Mouse (Mus musculus): Measurements from ENCODE around the gene Purb. TPM values are rescaled to one million over a fixed set of nuclear protein-coding genes. Genes with fewer than 3 reads are reported as not detected.

The Purb gene
- total and polyA plus RNA-seq, 3 experiments = 19.3 to 45.2 (median 42.4) TPM

DNA sequence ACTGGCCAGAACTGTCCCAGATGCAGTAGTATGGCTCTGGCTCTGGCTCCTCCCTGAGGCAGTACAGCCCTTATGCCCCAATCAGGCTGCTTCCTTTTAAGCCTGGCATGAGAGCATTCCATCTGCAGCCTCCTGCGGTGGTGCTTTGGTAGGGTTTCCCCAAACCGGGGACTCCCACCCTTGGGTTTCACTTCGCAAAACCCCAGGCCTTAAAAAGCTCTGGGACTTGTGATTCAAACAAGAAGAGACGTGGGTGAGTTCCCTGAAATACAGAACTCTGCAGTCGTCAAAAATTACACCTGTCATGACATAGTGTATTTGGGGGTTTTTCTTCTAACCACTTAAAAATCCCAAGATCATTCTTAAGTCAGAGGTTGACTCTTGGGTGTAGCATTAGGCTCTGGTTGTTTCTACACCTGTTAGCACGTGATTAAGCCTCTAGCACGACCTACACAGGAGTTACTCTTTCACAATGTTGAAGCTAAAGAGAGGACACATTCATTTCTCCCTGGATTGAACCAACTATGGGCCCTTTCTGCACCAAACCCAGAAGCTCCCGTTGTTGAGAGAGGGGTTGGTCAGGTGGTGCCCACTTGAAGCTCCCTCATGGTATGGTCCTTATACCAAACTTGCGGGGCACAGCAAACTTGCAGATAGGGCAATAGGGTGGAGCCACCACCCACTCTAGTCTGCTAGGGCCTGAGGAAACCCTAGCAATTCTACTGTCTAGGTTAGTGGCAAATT is 47.2 kb upstream of the Purb start:
- dilution Hi-C loops (cut with MboI; ENCODE audit: extremely low pct_ligation_motif_present, extremely low pct_unique_long_range_greater_than_20kb, low sequenced_read_pairs) = no loop called here
- peak overlapping the region; percentile 52 for H3K4me2 ChIP-seq (ENCODE audit: insufficient read depth, low read depth, poor library complexity, severe bottlenecking)
- peak; percentile 99 for DNase-seq (ENCODE audit: extremely low read depth)
- peaks cover 25 to 57% of the 10 kb centered on the region in 2 experiments for H3K4me1 ChIP-seq (ENCODE audit: control insufficient read depth in 1 of 2, insufficient read depth in 2 of 2)
- H3K4me3 ChIP-seq (replicated peaks in 1 of 3; ENCODE audit: low read depth in 2 of 3, low read length in 2 of 3, poor library complexity in 1 of 3) = no peak overlapping the region
- H3K79me2 ChIP-seq (replicated peaks; ENCODE audit: control insufficient read depth, extremely low read depth, insufficient read depth, poor library complexity, severe bottlenecking) = peaks cover 48% of the 10 kb centered on the region
- in situ Hi-C loops (cut with MboI; ENCODE audit: low pct_ligation_motif_present, low pct_unique_long_range_greater_than_20kb, low sequenced_read_pairs) = no loop called here
- TF ChIP-seq ETS1 (conservative IDR thresholded peaks at IDR 0.05; ENCODE audit: low read depth, low read length) = peak; percentile 100
- peak; percentile 97 for TF ChIP-seq TCF12 (IDR thresholded peaks at IDR 0.05; ENCODE audit: low read depth, low read length)
- 0 out of 2 replicates have a peak, but pooled peaks have one; percentile 42 for TF ChIP-seq NELFE (IDR thresholded peaks at IDR 0.05; ENCODE audit: low read depth, low read length)
- 0 out of 2 replicates have a peak, but pooled peaks have one; percentile 31 for TF ChIP-seq JUND (conservative IDR thresholded peaks at IDR 0.05; ENCODE audit: low read depth, low read length)
- TF ChIP-seq MAZ (IDR thresholded peaks at IDR 0.05; ENCODE audit: low read depth, low read length) = no peak; the same call in 1 of the 2 replicates
- no peak for TF ChIP-seq PAX5 (IDR thresholded peaks at IDR 0.05; ENCODE audit: low read length)
- no peak for TF ChIP-seq KAT2A (IDR thresholded peaks at IDR 0.05; ENCODE audit: insufficient replicate concordance, low read length)
- TF ChIP-seq ZNF384 (IDR thresholded peaks at IDR 0.05; ENCODE audit: low read depth, low read length) = no peak
- no peak for TF ChIP-seq SMC3 (IDR thresholded peaks at IDR 0.05; ENCODE audit: low read depth, low read length)
- peak; percentile 69 for TF ChIP-seq ELF1 (IDR thresholded peaks at IDR 0.05; ENCODE audit: low read depth, low read length)
- peak; percentile 88 for TF ChIP-seq CHD2 (IDR thresholded peaks at IDR 0.05; ENCODE audit: low read length)
- TF ChIP-seq RCOR1 (conservative IDR thresholded peaks at IDR 0.05; ENCODE audit: low read depth, low read length) = peak; percentile 96
- peak; percentile 97 for TF ChIP-seq SIN3A (IDR thresholded peaks at IDR 0.05; ENCODE audit: low read length)
- TF ChIP-seq ZMIZ1 (IDR thresholded peaks at IDR 0.05; ENCODE audit: low read depth, low read length) = peak; percentile 69; the same call in 1 of the 2 replicates
- TF ChIP-seq BHLHE40 (IDR thresholded peaks at IDR 0.05; ENCODE audit: low read depth, low read length) = peak; percentile 99
- TF ChIP-seq POLR2A (IDR thresholded peaks at IDR 0.05; ENCODE audit: low read depth, low read length) = no peak; the same call in 1 of the 2 replicates
- peak; percentile 63 for TF ChIP-seq USF1 (IDR thresholded peaks at IDR 0.05; ENCODE audit: low read depth, low read length)
- no peak; the same call in 1 of the 2 replicates for TF ChIP-seq JUN (IDR thresholded peaks at IDR 0.05; ENCODE audit: insufficient read depth, low read depth, low read length)
- TF ChIP-seq NRF1 (IDR thresholded peaks at IDR 0.05; ENCODE audit: low read depth, low read length) = no peak
- TF ChIP-seq MAX (IDR thresholded peaks at IDR 0.05; ENCODE audit: low read length) = peak; percentile 93
- TF ChIP-seq GABPA (IDR thresholded peaks at IDR 0.05; ENCODE audit: insufficient replicate concordance, low read depth, low read length) = no peak
- peak; percentile 93 for TF ChIP-seq EP300 (IDR thresholded peaks at IDR 0.05; ENCODE audit: low read length)
- TF ChIP-seq CHD1 (IDR thresholded peaks at IDR 0.05; ENCODE audit: low read depth, low read length) = 0 out of 2 replicates have a peak, but pooled peaks have one; percentile 83
- peak; percentile 71; the same call in 1 of the 2 replicates for TF ChIP-seq MAFK (IDR thresholded peaks at IDR 0.05; ENCODE audit: insufficient replicate concordance, low read length)
- no peak for TF ChIP-seq POLR2AphosphoS2 (IDR thresholded peaks at IDR 0.05; ENCODE audit: low read depth, low read length)
- TF ChIP-seq MEF2A (IDR thresholded peaks at IDR 0.05; ENCODE audit: borderline replicate concordance, low read depth, low read length) = peak; percentile 98
- TF ChIP-seq USF2 (conservative IDR thresholded peaks at IDR 0.05; ENCODE audit: low read depth, low read length) = peak; percentile 63
- peak; percentile 57; the same call in 1 of the 2 replicates for TF ChIP-seq MYC (IDR thresholded peaks at IDR 0.05; ENCODE audit: low read depth, low read length)
- TF ChIP-seq ZC3H11A (IDR thresholded peaks at IDR 0.05; ENCODE audit: low read depth, low read length) = no peak
- peak; percentile 87 for TF ChIP-seq MXI1 (IDR thresholded peaks at IDR 0.05; ENCODE audit: low read depth, low read length)
- 0 out of 2 replicates have a peak, but pooled peaks have one; percentile 9 for TF ChIP-seq HCFC1 (IDR thresholded peaks at IDR 0.05; ENCODE audit: low read depth, low read length)
- 0 out of 4 replicates have a peak, but pooled peaks of 1 of the 2 experiments have one; percentile 9 for TF ChIP-seq CTCF (conservative IDR thresholded peaks at IDR 0.05 in 1 of 2, IDR thresholded peaks at IDR 0.05 in 1 of 2; ENCODE audit: low read depth in 2 of 2, low read length in 2 of 2)
- no peak for TF ChIP-seq UBTF (IDR thresholded peaks at IDR 0.05; ENCODE audit: low read depth, low read length)
- TF ChIP-seq E2F4 (IDR thresholded peaks at IDR 0.05; ENCODE audit: insufficient replicate concordance, low read depth, low read length) = no peak
- peak; percentile 79 for TF ChIP-seq TBP (conservative IDR thresholded peaks at IDR 0.05; ENCODE audit: low read depth, low read length)
- TF ChIP-seq IRF4 (IDR thresholded peaks at IDR 0.05; ENCODE audit: low read depth, low read length) = peak; percentile 98
- peak; percentile 10 for TF ChIP-seq RAD21 (IDR thresholded peaks at IDR 0.05; ENCODE audit: low read depth, low read length)
- TF ChIP-seq ZKSCAN1 (IDR thresholded peaks at IDR 0.05; ENCODE audit: borderline replicate concordance, low read depth, low read length) = no peak
- no peaks in the 10 kb centered on the region for H3K27me3 ChIP-seq (replicated peaks)
- H3K9me3 ChIP-seq (replicated peaks; ENCODE audit: low read length) = peaks cover 2% of the 10 kb centered on the region
- H3K27ac ChIP-seq (ENCODE audit: insufficient read depth, low read depth) = peak overlapping the region; percentile 95
- no peak overlapping the region; the same call in 1 of the 2 replicates for H3K9ac ChIP-seq (ENCODE audit: insufficient read depth, low read depth)
- H3K36me3 ChIP-seq (replicated peaks in 1 of 2; ENCODE audit: control insufficient read depth in 1 of 2, insufficient read depth in 1 of 2, low read length in 1 of 2) = peaks cover 36 to 48% of the 10 kb centered on the region in 2 experiments
